13 mouse cellular contexts compared by ENCODE assay signal in the genomic region with DNA sequence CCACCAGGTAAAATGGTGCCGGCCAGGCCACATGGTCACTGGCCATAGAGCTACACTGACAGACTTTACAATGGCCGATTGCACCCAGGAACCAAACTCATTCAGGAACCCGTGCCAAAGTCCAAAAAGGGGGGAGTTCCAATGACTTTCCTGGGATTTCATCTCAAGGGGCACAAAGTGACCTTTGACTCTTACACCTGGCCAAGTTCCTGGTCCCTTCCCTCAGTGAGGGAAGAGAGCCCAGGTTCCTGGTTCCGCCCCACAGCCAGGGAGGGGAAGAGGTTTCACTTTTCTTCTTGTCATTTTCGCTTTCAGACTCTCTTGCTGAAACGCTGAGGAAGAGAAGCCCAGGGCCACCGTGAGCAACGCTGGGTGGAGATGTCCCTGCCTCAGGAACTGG. TPM values are rescaled to one million over a fixed set of nuclear protein-coding genes. Genes with fewer than 3 reads are reported as not detected.
DNase-seq lines count a peak whose midpoint lies in the region; ATAC-seq and TF ChIP-seq lines count a peak whose summit lies in the region.
"Had no signal": no experiment of that assay in that cellular context is flagged by ENCODE, and none has a peak within 500 bp of the region (broad histone marks: within the 10 kb centered on the region; RNA-seq: fewer than 3 reads in every experiment).

A gene (plus strand): TSS at position 251 of the 400 bp plus-strand sequence.

- intact Hi-C loops in gastrocnemius, postnatal 36 days (cut with DNase I): no loop called here

- H3K27me3 ChIP-seq in embryonic facial prominence, embryonic 10.5 days (replicated peaks; ENCODE audit: low read depth, poor library complexity, severe bottlenecking): 0 out of 2 replicates have a peak, but pooled peaks cover 3% of the 10 kb centered on the region
- H3K27me3 ChIP-seq in intestine, embryonic 16.5 days (replicated peaks; ENCODE audit: control insufficient read depth, insufficient read depth, low read length): no peaks in the 10 kb centered on the region
- no peaks in the 10 kb centered on the region for H3K27me3 ChIP-seq in midbrain, embryonic 14.5 days (ENCODE audit: control insufficient read depth, insufficient read depth, low read length)
- H3K27me3 ChIP-seq: embryonic facial prominence, embryonic 13.5 days; forebrain, embryonic 15.5 days had no signal

- peak within 1 kb of the TSS; percentile 44; the same call in 1 of the 2 replicates for H3K27ac ChIP-seq in embryonic facial prominence, embryonic 10.5 days (replicated peaks)
- 0 out of 2 replicates have a peak within 1 kb of the TSS, but pooled peaks have one; percentile 4 for H3K27ac ChIP-seq in intestine, embryonic 16.5 days (ENCODE audit: low read length)
- H3K27ac ChIP-seq in midbrain, embryonic 14.5 days (replicated peaks; ENCODE audit: low read depth, low read length): peak within 1 kb of the TSS; percentile 63
- H3K27ac ChIP-seq: embryonic facial prominence, embryonic 13.5 days; forebrain, embryonic 15.5 days had no signal

- peaks cover 11% of the 10 kb centered on the region for H3K4me1 ChIP-seq in lung, adult 2 months (ENCODE audit: control insufficient read depth, insufficient read depth, low read length)
- H3K4me1 ChIP-seq in embryonic facial prominence, embryonic 10.5 days: peaks cover 70% of the 10 kb centered on the region
- no peaks in the 10 kb centered on the region for H3K4me1 ChIP-seq in intestine, embryonic 16.5 days (ENCODE audit: control insufficient read depth, insufficient read depth, low read length)
- H3K4me1 ChIP-seq in midbrain, embryonic 14.5 days (ENCODE audit: control insufficient read depth, insufficient read depth, low read length): peaks cover 31% of the 10 kb centered on the region

- no peak for DNase-seq in lung, adult 2 months
- no peak for DNase-seq in lung, postnatal 25 days (ENCODE audit: low spot score)
- DNase-seq in embryonic facial prominence, embryonic 10.5 days (ENCODE audit: low spot score): no peak
- no peak for DNase-seq in midbrain, embryonic 14.5 days
- DNase-seq in embryo, embryonic 9.5 days (ENCODE audit: extremely low spot score): no peak
- no peak for DNase-seq in gastrocnemius, postnatal 36 days
- DNase-seq: cerebellum, adult 2 months; gastrocnemius, postnatal 25 days; right cerebral cortex, postnatal 25 days had no signal

- 71% methylated on average over 8 of the region's 8 CpGs for WGBS in lung, adult 2 months
- WGBS in embryonic facial prominence, embryonic 10.5 days: 87% methylated on average over 8 of the region's 8 CpGs
- WGBS in intestine, embryonic 16.5 days: 58% methylated on average over 8 of the region's 8 CpGs
- WGBS in midbrain, embryonic 14.5 days: 93% methylated on average over 8 of the region's 8 CpGs

- no peaks in the 10 kb centered on the region for H3K9me3 ChIP-seq in embryonic facial prominence, embryonic 10.5 days
- no peaks in the 10 kb centered on the region for H3K9me3 ChIP-seq in intestine, embryonic 16.5 days (ENCODE audit: control insufficient read depth, low read length)
- H3K9me3 ChIP-seq in midbrain, embryonic 14.5 days (ENCODE audit: control insufficient read depth, low read length): no peaks in the 10 kb centered on the region
- H3K9me3 ChIP-seq: embryonic facial prominence, embryonic 13.5 days; forebrain, embryonic 15.5 days had no signal

- H3K9ac ChIP-seq in intestine, embryonic 16.5 days (ENCODE audit: low read depth, low read length): no peak within 1 kb of the TSS
- H3K9ac ChIP-seq in midbrain, embryonic 14.5 days (replicated peaks; ENCODE audit: low read length): no peak within 1 kb of the TSS
- H3K9ac ChIP-seq: embryonic facial prominence, embryonic 13.5 days; forebrain, embryonic 15.5 days had no signal

- H3K36me3 ChIP-seq in embryonic facial prominence, embryonic 10.5 days (replicated peaks): no peaks in the 10 kb centered on the region
- no peaks in the 10 kb centered on the region for H3K36me3 ChIP-seq in intestine, embryonic 16.5 days (ENCODE audit: control insufficient read depth, insufficient read depth, low read length)
- no peaks in the 10 kb centered on the region for H3K36me3 ChIP-seq in midbrain, embryonic 14.5 days (ENCODE audit: control insufficient read depth, insufficient read depth, low read length)
- H3K36me3 ChIP-seq: embryonic facial prominence, embryonic 13.5 days; forebrain, embryonic 15.5 days had no signal

- TF ChIP-seq CTCF in lung, adult 2 months (IDR thresholded peaks at IDR 0.05; ENCODE audit: insufficient read depth, low read length): no peak

- TF ChIP-seq POLR2A in lung, adult 2 months (IDR thresholded peaks at IDR 0.05; ENCODE audit: borderline replicate concordance, extremely low read depth, low read depth, low read length): no peak

- H3K4me2 ChIP-seq in intestine, embryonic 16.5 days (ENCODE audit: low read depth, low read length): peak within 1 kb of the TSS; percentile 42
- no peak within 1 kb of the TSS for H3K4me2 ChIP-seq in midbrain, embryonic 14.5 days (ENCODE audit: low read length)
- H3K4me2 ChIP-seq: embryonic facial prominence, embryonic 13.5 days; forebrain, embryonic 15.5 days had no signal

- ATAC-seq in intestine, embryonic 16.5 days: peak; percentile 91
- ATAC-seq in midbrain, embryonic 14.5 days (ENCODE audit: low FRiP score, low TSS enrichment): no peak
- no peak for ATAC-seq in megakaryocyte, adult 5-6 weeks (ENCODE audit: poor library complexity, severe bottlenecking)
- ATAC-seq: forebrain, embryonic 15.5 days had no signal

- no peak within 1 kb of the TSS for H3K4me3 ChIP-seq in lung, adult 2 months (replicated peaks; ENCODE audit: extremely low read depth, low read depth, low read length)
- no peak within 1 kb of the TSS for H3K4me3 ChIP-seq in embryonic facial prominence, embryonic 10.5 days
- H3K4me3 ChIP-seq in intestine, embryonic 16.5 days (ENCODE audit: low read length): peak within 1 kb of the TSS; percentile 7; the same call in 1 of the 2 replicates
- H3K4me3 ChIP-seq in midbrain, embryonic 14.5 days (replicated peaks; ENCODE audit: low read depth, low read length): no peak within 1 kb of the TSS
- H3K4me3 ChIP-seq: embryonic facial prominence, embryonic 13.5 days; forebrain, embryonic 15.5 days had no signal

RNA-seq across cellular contexts. Expression of the gene that starts here (rescaled TPM):
- 289 and 334 TPM in 2 replicates for polyA plus RNA-seq in lung, adult 2 months (2012; rRNA removed)
- polyA plus RNA-seq in embryonic facial prominence, embryonic 10.5 days (2016; fragmentation: Nextera tagmentation; extraction: Ambion mirVana): 0.69 and 1.2 TPM in 2 replicates
- 15.2 and 18.8 TPM in 2 replicates for polyA plus RNA-seq in intestine, embryonic 16.5 days (2015; fragmentation: Nextera tagmentation; extraction: Ambion mirVana)
- 0.88 and 1.5 TPM in 2 replicates for polyA plus RNA-seq in midbrain, embryonic 14.5 days (2014; fragmentation: Nextera tagmentation; extraction: Ambion mirVana)
- under 1 TPM; 0.54 to 0.64 TPM for total RNA-seq in gastrocnemius, postnatal 36 days (2021)
- total RNA-seq in megakaryocyte, adult 5-6 weeks (2015): not detected in 2 replicates
- total RNA-seq in megakaryocyte, adult 5-6 weeks (2017): not detected in 2 replicates

Comparison
In these comparisons a context has a peak if more than half of its experiments do, and no peak if none do; other contexts are left out.
1. RNA of the gene that starts here (polyA plus RNA-seq): 289 to 334 TPM in lung, adult 2 months; 15.2 to 18.8 TPM in intestine, embryonic 16.5 days, 0.88 to 1.5 TPM in midbrain, embryonic 14.5 days and 0.69 to 1.2 TPM in embryonic facial prominence, embryonic 10.5 days; every median in the first group is over 10 times any median in the second.
2. H3K27ac ChIP-seq: peak in every context shown above with its lines; median percentile 63 in midbrain, embryonic 14.5 days; 44 in embryonic facial prominence, embryonic 10.5 days; 4 in intestine, embryonic 16.5 days.